Mouse (Mus musculus): ENCODE data around the gene Zfp385b.

Zfp385b gene

GRCm38 (mm10) chr2:77819539-77819938 is at the start of gene Zfp385b:
Gene Zfp385b (minus strand): TSS chr2:77819639.
- DNase-seq (ENCODE audit: low read depth): no peak

- DNase-seq (ENCODE audit: low read depth): no peak
Observed at GRCm38 (mm10) chr2:77863934-77864333, 44.5 kb upstream of the Zfp385b start.

- DNase-seq (ENCODE audit: low read depth): no peak
Observed at GRCm38 (mm10) chr2:77863522-77863921, 44.1 kb upstream of the Zfp385b start.

- DNase-seq (ENCODE audit: low read depth): no peak
Observed at GRCm38 (mm10) chr2:77841464-77841863, 22.0 kb upstream of the Zfp385b start.

GRCm38 (mm10) chr2:77839587-77839986 is 20.1 kb upstream of the Zfp385b start:
- no peak for DNase-seq (ENCODE audit: low read depth)

GRCm38 (mm10) chr2:77838688-77839087 is 19.2 kb upstream of the Zfp385b start:
- no peak for DNase-seq (ENCODE audit: low read depth)

GRCm38 (mm10) chr2:77835781-77836180 is 16.3 kb upstream of the Zfp385b start:
- DNase-seq (ENCODE audit: low read depth): no peak

- DNase-seq (ENCODE audit: low read depth): no peak
Observed at GRCm38 (mm10) chr2:77826133-77826828, 6.8 kb upstream of the Zfp385b start.

- no peak for DNase-seq (ENCODE audit: low read depth)
Observed at GRCm38 (mm10) chr2:77823026-77823425, 3.6 kb upstream of the Zfp385b start.

- DNase-seq (ENCODE audit: low read depth): no peak
Observed at GRCm38 (mm10) chr2:77817357-77817894, 2.0 kb downstream of the Zfp385b start.

GRCm38 (mm10) chr2:77816413-77817314 is 2.8 kb downstream of the Zfp385b start:
- DNase-seq (ENCODE audit: low read depth): no peak

GRCm38 (mm10) chr2:77815775-77816412 is 3.5 kb downstream of the Zfp385b start:
- no peak for DNase-seq (ENCODE audit: low read depth)

- DNase-seq (ENCODE audit: low read depth): no peak
Observed at GRCm38 (mm10) chr2:77814896-77815295, 4.5 kb downstream of the Zfp385b start.

- no peak for DNase-seq (ENCODE audit: low read depth)
Observed at GRCm38 (mm10) chr2:77813029-77813428, 6.4 kb downstream of the Zfp385b start.

- DNase-seq (ENCODE audit: low read depth): no peak
Observed at GRCm38 (mm10) chr2:77810748-77811147, 8.7 kb downstream of the Zfp385b start.

GRCm38 (mm10) chr2:77804781-77805180 is 14.7 kb downstream of the Zfp385b start:
- no peak for DNase-seq (ENCODE audit: low read depth)

- no peak for DNase-seq (ENCODE audit: low read depth)
Observed at GRCm38 (mm10) chr2:77802291-77802690, 17.1 kb downstream of the Zfp385b start.

- DNase-seq (ENCODE audit: low read depth): no peak
Observed at GRCm38 (mm10) chr2:77801430-77801829, 18.0 kb downstream of the Zfp385b start.

- DNase-seq (ENCODE audit: low read depth): no peak
Observed at GRCm38 (mm10) chr2:77801009-77801408, 18.4 kb downstream of the Zfp385b start.

- DNase-seq (ENCODE audit: low read depth): no peak
Observed at GRCm38 (mm10) chr2:77797233-77797632, 22.2 kb downstream of the Zfp385b start.

- DNase-seq (ENCODE audit: low read depth): no peak
Observed at GRCm38 (mm10) chr2:77795859-77796552, 23.4 kb downstream of the Zfp385b start.

GRCm38 (mm10) chr2:77790846-77791245 is 28.6 kb downstream of the Zfp385b start:
- no peak for DNase-seq (ENCODE audit: low read depth)
